Mouse (Mus musculus) intestine, embryonic 15.5 days (tissue): ENCODE data around the gene Nme7. TPM values are rescaled to one million over a fixed set of nuclear protein-coding genes. Genes with fewer than 3 reads are reported as not detected.
A peak's percentile ranks its signal among the peaks of the same experiment; 100 is the strongest.

ENCODE experiments used
- ATAC-seq: fragments of 200-750 bp; cut with Nextera tagmentation; 2 replicates; pipeline ENCODE4 v1.8.0; 2017; ENCODE audit warnings: moderate TSS enrichment, moderate library complexity
- H3K27ac ChIP-seq: fragments of 300-500 bp; sonication (generic); 2 replicates; pipeline ENCODE4 v1.5.1; 2015; ENCODE audit warnings: mild to moderate bottlenecking, inconsistent platforms
- H3K27me3 ChIP-seq: fragments of 300-500 bp; sonication (generic); replicated peaks from 2 replicates; pipeline ENCODE4 v1.6.1; 2015; ENCODE audit warnings: inconsistent platforms
- H3K36me3 ChIP-seq: fragments of 300-500 bp; sonication (generic); 2 replicates; pipeline ENCODE4 v1.6.1; 2015; ENCODE audit warnings: inconsistent platforms
- H3K4me1 ChIP-seq: fragments of 300-500 bp; sonication (generic); replicated peaks from 2 replicates; pipeline ENCODE4 v1.6.1; 2015; ENCODE audit warnings: inconsistent platforms
- H3K4me2 ChIP-seq: fragments of 300-500 bp; sonication (generic); replicated peaks from 2 replicates; pipeline ENCODE4 v1.6.1; 2015; ENCODE audit warnings: mild to moderate bottlenecking, inconsistent platforms
- H3K4me3 ChIP-seq: fragments of 300-500 bp; sonication (generic); replicated peaks from 2 replicates; pipeline ENCODE4 v1.5.1; 2015; ENCODE audit warnings: inconsistent platforms
- H3K9ac ChIP-seq: fragments of 300-500 bp; sonication (generic); 2 replicates; pipeline ENCODE4 v1.6.1; 2015; ENCODE audit warnings: inconsistent platforms
- H3K9me3 ChIP-seq: fragments of 300-500 bp; sonication (generic); 2 replicates; pipeline ENCODE4 v1.6.1; 2016; ENCODE audit warnings: inconsistent platforms
- WGBS: fragments of 180-500 bp; shearing (Covaris S2); methylation state at CpG from one replicate; pipeline ENCODE4 v1.1.7; 2015; 5-methylcytosine and 5-hydroxymethylcytosine counted together
- polyA plus RNA-seq: library from polyadenylated mRNA; unstranded; fragments of >200 nt; fragmentation: Nextera tagmentation; extraction: Ambion mirVana; gene quantifications from 2 replicates; pipeline ENCODE4 v1.2.1, GENCODE M21; 2015

Nme7 gene
- polyA plus RNA-seq, 1 experiment from 2014 or later = 35.0 TPM

- Histone ChIP-seq H3K36me3 (peaks cover 19% of the 10 kb centered on the region), H3K27ac (no peak overlapping the region), H3K9me3 (no peaks in the 10 kb centered on the region), H3K9ac (no peak overlapping the region), H3K4me3 (no peak overlapping the region), H3K4me1 (no peaks in the 10 kb centered on the region), H3K4me2 (no peak overlapping the region), H3K27me3 (no peaks in the 10 kb centered on the region)
- ATAC-seq = peak; percentile 65
- 87% methylated on average over 6 of the region's 6 CpGs for WGBS
Measured at GRCm38 (mm10) chr1:164294071-164294470, 9.8 kb upstream of the Nme7 start.

- no peaks in the 10 kb centered on the region for H3K27me3 ChIP-seq
- no peak overlapping the region for H3K27ac ChIP-seq
- 96% methylated on average over 4 of the region's 5 CpGs for WGBS
- H3K4me2 ChIP-seq = no peak overlapping the region
- no peaks in the 10 kb centered on the region for H3K4me1 ChIP-seq
- ATAC-seq = no peak
- no peak overlapping the region for H3K9ac ChIP-seq
- H3K36me3 ChIP-seq = peaks cover 23% of the 10 kb centered on the region
- no peak overlapping the region for H3K4me3 ChIP-seq
- no peaks in the 10 kb centered on the region for H3K9me3 ChIP-seq
Measured at GRCm38 (mm10) chr1:164296473-164296872, 7.4 kb upstream of the Nme7 start.

- no peaks in the 10 kb centered on the region for H3K27me3 ChIP-seq
- H3K9ac ChIP-seq = no peak overlapping the region
- 0 out of 2 replicates have a peak, but pooled peaks cover 5% of the 10 kb centered on the region for H3K4me1 ChIP-seq
- no peak overlapping the region for H3K4me3 ChIP-seq
- no peak overlapping the region for H3K4me2 ChIP-seq
- H3K36me3 ChIP-seq = peaks cover 15% of the 10 kb centered on the region
- WGBS = 85% methylated on average over 4 of the region's 4 CpGs
- no peaks in the 10 kb centered on the region for H3K9me3 ChIP-seq
- H3K27ac ChIP-seq = no peak overlapping the region
- no peak for ATAC-seq
Measured at GRCm38 (mm10) chr1:164301949-164302348, 2.0 kb upstream of the Nme7 start.

GRCm38 (mm10) chr1:164307124-164307751, 3.3 kb downstream of the Nme7 start, which contains the start of gene Blzf1:
Gene Blzf1, minus strand, starts transcription at chr1:164307489.
- H3K27ac ChIP-seq = peak within 1 kb of the TSS; percentile 77
- WGBS = under 1% methylated on average over 35 of the region's 35 CpGs
- ATAC-seq = peak; percentile 99
- H3K9me3 ChIP-seq = no peaks in the 10 kb centered on the region
- H3K4me1 ChIP-seq = 0 out of 2 replicates have a peak, but pooled peaks cover 10% of the 10 kb centered on the region
- H3K9ac ChIP-seq = peak within 1 kb of the TSS; percentile 67
- H3K4me2 ChIP-seq = peak within 1 kb of the TSS; percentile 61
- peak within 1 kb of the TSS; percentile 83 for H3K4me3 ChIP-seq
- 0 out of 2 replicates have a peak, but pooled peaks cover 2% of the 10 kb centered on the region for H3K36me3 ChIP-seq
- H3K27me3 ChIP-seq = no peaks in the 10 kb centered on the region

GRCm38 (mm10) chr1:164307922-164308321, 4.0 kb downstream of the Nme7 start:
- Histone ChIP-seq H3K9me3 (no peaks in the 10 kb centered on the region), H3K4me2 (peak overlapping the region; percentile 61), H3K36me3 (0 out of 2 replicates have a peak, but pooled peaks cover 2% of the 10 kb centered on the region), H3K27ac (no peak overlapping the region), H3K4me3 (peak overlapping the region; percentile 83), H3K27me3 (no peaks in the 10 kb centered on the region), H3K4me1 (0 out of 2 replicates have a peak, but pooled peaks cover 10% of the 10 kb centered on the region), H3K9ac (peak overlapping the region; percentile 8; the same call in 1 of the 2 replicates)
- ATAC-seq = peak; percentile 36
- WGBS = 8% methylated on average over 10 of the region's 10 CpGs

- no peak overlapping the region for H3K4me2 ChIP-seq
- no peaks in the 10 kb centered on the region for H3K36me3 ChIP-seq
- H3K9ac ChIP-seq = no peak overlapping the region
- no peaks in the 10 kb centered on the region for H3K27me3 ChIP-seq
- peaks cover 8% of the 10 kb centered on the region for H3K4me1 ChIP-seq
- no peaks in the 10 kb centered on the region for H3K9me3 ChIP-seq
- H3K4me3 ChIP-seq = no peak overlapping the region
- no peak for ATAC-seq
- WGBS = 93% methylated on average over 5 of the region's 5 CpGs
- no peak overlapping the region for H3K27ac ChIP-seq
Measured at GRCm38 (mm10) chr1:164314085-164314484, 10.2 kb downstream of the Nme7 start.

- Histone ChIP-seq H3K4me1 (peaks cover 13% of the 10 kb centered on the region), H3K9me3 (no peaks in the 10 kb centered on the region), H3K4me3 (no peak overlapping the region), H3K27me3 (no peaks in the 10 kb centered on the region), H3K9ac (no peak overlapping the region), H3K27ac (no peak overlapping the region), H3K4me2 (no peak overlapping the region), H3K36me3 (no peaks in the 10 kb centered on the region)
- no peak for ATAC-seq
- WGBS = 76% methylated on average over 8 of the region's 8 CpGs
Measured at GRCm38 (mm10) chr1:164315266-164315665, 11.3 kb downstream of the Nme7 start.

GRCm38 (mm10) chr1:164316697-164317096, 12.8 kb downstream of the Nme7 start:
- Histone ChIP-seq H3K27ac (no peak overlapping the region), H3K4me2 (no peak overlapping the region), H3K4me3 (no peak overlapping the region), H3K4me1 (peaks cover 19% of the 10 kb centered on the region), H3K9ac (no peak overlapping the region), H3K27me3 (no peaks in the 10 kb centered on the region), H3K36me3 (no peaks in the 10 kb centered on the region), H3K9me3 (no peaks in the 10 kb centered on the region)
- ATAC-seq = no peak
- 29% methylated on average over 3 of the region's 3 CpGs for WGBS

GRCm38 (mm10) chr1:164317261-164317660, 13.3 kb downstream of the Nme7 start:
- no peaks in the 10 kb centered on the region for H3K9me3 ChIP-seq
- no peak overlapping the region for H3K4me2 ChIP-seq
- no peak for ATAC-seq
- no peak overlapping the region for H3K4me3 ChIP-seq
- no peak overlapping the region for H3K9ac ChIP-seq
- H3K27me3 ChIP-seq = no peaks in the 10 kb centered on the region
- 67% methylated on average over 9 of the region's 9 CpGs for WGBS
- H3K4me1 ChIP-seq = peaks cover 19% of the 10 kb centered on the region
- no peaks in the 10 kb centered on the region for H3K36me3 ChIP-seq
- H3K27ac ChIP-seq = no peak overlapping the region

- Histone ChIP-seq H3K27me3 (no peaks in the 10 kb centered on the region), H3K4me2 (no peak overlapping the region), H3K9me3 (no peaks in the 10 kb centered on the region), H3K9ac (no peak overlapping the region), H3K36me3 (no peaks in the 10 kb centered on the region), H3K4me1 (peaks cover 19% of the 10 kb centered on the region), H3K27ac (no peak overlapping the region), H3K4me3 (no peak overlapping the region)
- 79% methylated on average over 5 of the region's 5 CpGs for WGBS
- ATAC-seq = 0 out of 2 replicates have a peak, but pooled peaks have one; percentile 27
Measured at GRCm38 (mm10) chr1:164318474-164318873, 14.6 kb downstream of the Nme7 start.

GRCm38 (mm10) chr1:164319542-164320140, 15.7 kb downstream of the Nme7 start:
- H3K27ac ChIP-seq = no peak overlapping the region
- H3K9me3 ChIP-seq = no peaks in the 10 kb centered on the region
- no peaks in the 10 kb centered on the region for H3K36me3 ChIP-seq
- no peak for ATAC-seq
- no peak overlapping the region for H3K4me2 ChIP-seq
- H3K4me3 ChIP-seq = no peak overlapping the region
- H3K27me3 ChIP-seq = no peaks in the 10 kb centered on the region
- WGBS = 46% methylated on average over 14 of the region's 14 CpGs
- H3K4me1 ChIP-seq = peaks cover 19% of the 10 kb centered on the region
- no peak overlapping the region for H3K9ac ChIP-seq

GRCm38 (mm10) chr1:164320731-164321130, 16.8 kb downstream of the Nme7 start:
- Histone ChIP-seq H3K4me3 (no peak overlapping the region), H3K27me3 (no peaks in the 10 kb centered on the region), H3K4me1 (peaks cover 19% of the 10 kb centered on the region), H3K27ac (0 out of 2 replicates have a peak overlapping the region, but pooled peaks have one; percentile 18), H3K4me2 (no peak overlapping the region), H3K9ac (no peak overlapping the region), H3K9me3 (no peaks in the 10 kb centered on the region), H3K36me3 (no peaks in the 10 kb centered on the region)
- no peak for ATAC-seq
- 65% methylated on average over 5 of the region's 5 CpGs for WGBS
